Mouse (Mus musculus): ENCODE results near the gene Gm20388.
"Not testable (repeated sequence)": the region's sequence is repeated elsewhere in the genome, so short reads cannot be mapped to it uniquely, and the experiment has no call there.

Gene Gm20388

DNA sequence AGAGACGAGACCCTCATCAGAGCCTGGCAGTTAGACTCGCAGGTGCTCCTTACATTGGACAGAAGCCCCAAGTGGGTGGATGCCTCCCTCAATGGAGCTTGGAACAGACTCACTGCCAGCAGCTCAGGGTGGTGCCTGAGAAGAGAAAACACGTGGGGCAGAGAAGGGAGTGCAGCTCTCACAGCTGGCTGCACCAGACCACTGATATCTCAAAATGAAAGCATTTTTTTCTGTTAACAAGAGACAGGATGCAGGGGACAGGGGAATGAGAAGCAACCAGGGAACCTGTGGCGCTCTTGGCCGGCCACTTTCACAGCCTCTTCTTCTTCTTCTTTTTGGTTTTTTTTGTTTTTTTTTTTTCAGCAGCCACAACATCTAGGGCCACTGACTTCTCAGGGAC lies 3563.9 kb downstream of the Gm20388 start:
- in situ Hi-C loops (cut with MboI) = not testable (repeated sequence)

DNA sequence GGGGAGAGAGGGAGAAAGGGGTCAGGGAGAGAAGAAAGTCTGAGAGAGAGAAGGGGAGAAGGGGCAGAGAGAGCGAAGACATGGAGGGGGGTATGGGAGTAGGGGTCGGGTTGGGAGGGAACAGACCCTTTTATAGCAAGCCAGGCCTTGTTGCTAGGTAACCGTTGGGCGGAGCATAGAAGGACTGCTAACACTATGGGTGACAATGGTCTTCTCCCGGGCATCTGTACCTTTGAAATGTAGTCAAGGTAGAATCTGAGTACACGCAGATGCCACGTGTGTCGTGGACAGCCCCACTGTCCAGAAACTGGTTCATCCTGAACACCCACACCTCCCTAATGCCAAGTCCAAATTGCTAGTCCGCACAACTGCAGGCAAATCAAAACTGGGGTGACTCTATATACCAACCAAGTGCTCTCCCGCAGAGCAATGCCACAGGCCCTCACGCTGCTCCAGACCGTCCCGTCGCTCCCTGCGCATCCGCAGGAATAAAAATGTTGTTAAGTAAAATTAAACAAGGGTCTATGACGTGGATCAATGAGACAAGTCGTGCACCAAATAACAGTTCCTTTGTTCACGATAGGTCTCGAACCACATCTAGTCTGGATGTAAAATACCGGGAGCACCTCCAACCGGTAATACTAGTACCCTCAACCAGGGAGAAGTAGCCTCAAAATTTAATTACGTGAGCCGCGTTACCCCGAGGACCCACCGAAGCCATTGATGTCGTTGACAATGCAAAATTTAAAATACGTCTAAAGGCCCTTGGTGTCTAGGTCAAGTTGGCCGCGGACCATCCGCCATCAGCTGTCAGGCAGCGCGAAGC lies 3566.5 kb downstream of the Gm20388 start:
- in situ Hi-C loops (cut with MboI) = no loop called here

DNA sequence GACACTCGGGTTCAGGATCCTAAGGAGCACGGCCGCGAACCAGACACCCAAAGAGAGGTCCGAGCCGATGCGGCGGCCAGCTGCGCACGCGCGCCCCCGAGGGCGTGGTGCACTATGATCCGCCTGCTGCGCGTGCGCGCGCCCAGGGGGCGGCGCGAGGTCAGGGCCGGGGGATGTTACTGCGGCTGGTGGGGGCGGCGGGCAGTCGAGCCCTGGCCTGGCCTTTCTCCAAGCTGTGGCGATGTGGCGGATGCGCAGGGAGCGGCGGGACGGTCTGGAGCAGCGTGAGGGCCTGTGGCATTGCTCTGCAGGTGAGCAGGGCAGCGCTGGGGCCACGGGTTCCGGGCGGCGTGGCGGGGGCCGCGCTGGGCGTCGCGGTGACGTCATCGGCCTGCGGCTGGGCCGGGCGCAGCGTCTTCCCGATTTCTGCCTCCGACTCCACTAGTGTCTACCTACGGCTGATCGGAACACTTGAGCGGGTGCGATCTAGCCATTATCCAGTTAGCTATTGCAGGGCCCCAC lies 3567.2 kb downstream of the Gm20388 start, which contains the start of gene Afg3l1:
Afg3l1 (plus strand) TSS at position 167 of the 522 bp plus-strand sequence.
- in situ Hi-C loops (cut with MboI) = no loop called here

DNA sequence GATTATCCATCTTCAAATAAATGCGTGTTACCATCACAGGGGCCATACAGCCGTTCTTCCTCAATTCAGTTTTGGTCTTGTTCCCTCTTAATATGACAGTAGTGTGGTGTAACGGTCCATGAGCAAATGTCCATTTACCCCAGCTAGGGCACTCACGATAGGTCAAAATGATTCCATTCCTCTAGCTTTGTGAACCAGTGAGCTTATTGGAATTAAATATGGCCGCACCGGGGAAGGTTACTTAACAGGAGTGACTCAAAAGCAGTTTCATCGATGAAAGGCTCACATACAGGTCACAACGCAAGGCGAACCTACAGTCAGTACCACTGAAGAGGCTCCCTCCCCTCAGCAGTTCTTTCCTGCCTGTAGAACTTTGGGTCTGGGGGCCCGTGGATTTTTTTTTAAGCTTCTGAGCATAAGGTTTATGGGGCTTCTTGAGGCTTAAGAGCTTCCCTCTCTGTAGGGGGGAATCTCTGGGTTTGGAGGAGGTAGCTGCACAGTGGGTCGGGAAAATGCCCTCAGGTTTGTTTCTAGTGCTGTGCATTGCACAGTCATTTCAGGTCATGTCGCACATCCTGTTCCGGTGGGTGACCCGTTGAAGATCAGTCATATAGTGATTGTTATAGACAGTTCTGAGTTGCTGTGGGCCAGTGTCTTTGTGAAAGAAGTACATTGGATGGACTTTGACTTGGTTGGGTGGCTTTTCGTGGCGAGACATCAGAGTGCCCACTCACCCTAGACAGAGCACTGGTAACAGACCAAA lies 3568.0 kb downstream of the Gm20388 start:
- in situ Hi-C loops (cut with MboI) = no loop called here

DNA sequence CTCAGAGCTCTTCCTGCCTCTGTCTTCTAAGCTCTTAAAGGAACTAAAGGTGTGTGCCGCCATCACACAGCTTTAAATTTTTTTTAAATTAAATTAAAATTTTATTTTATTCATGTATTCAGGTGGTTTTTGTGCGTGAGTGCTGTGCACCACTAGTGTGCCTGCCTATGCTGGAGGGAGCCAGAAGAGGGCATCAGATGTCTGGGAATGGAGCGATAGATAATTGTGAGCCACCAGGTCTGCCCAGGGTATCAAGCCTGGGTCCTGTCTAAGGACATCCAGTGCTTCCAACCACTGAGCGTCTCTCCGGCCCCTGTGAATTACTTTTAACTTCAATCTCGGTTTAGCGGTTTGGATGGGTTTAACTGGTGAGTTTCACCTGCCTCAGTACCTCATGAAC lies 3572.0 kb downstream of the Gm20388 start:
- in situ Hi-C loops (cut with MboI) = no loop called here

DNA sequence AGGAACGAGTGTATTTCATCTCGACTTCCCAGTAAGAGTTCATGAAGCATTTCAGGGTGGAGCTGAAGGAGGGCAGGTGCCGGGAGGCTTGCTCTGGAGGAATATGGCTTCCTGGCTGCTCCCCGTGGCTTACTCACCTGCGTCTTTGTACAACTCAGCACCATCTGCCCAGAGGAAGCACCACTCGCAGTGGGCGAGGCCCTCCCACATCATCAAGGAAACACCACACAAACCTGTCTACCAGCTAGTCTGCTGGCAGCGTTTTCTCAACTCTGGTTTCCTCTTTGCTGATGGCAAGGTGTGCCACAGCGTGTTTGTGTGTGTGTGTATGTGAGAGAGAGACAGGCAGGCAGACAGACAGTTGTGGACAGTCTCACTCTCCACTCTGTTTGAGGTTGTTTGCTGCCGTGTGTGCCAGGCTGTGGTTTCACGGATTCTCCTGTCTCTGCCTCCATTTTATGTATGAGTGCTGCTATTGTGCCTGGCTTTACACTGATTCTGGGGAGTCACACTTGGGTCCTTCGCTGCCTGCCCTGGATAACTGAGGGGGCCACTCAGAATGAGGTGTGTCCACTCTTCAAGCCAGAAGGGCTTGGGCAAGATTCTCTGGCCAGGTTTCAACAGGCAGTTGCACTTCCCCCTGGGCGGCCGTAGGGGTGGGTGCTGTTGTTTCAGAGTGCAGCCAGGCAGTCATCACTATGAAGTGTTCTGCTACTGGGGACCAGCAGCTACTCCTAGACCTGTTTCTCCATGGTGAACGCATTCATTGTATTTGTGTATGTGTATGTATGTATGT lies 3580.8 kb downstream of the Gm20388 start:
- in situ Hi-C loops (cut with MboI) = no loop called here

DNA sequence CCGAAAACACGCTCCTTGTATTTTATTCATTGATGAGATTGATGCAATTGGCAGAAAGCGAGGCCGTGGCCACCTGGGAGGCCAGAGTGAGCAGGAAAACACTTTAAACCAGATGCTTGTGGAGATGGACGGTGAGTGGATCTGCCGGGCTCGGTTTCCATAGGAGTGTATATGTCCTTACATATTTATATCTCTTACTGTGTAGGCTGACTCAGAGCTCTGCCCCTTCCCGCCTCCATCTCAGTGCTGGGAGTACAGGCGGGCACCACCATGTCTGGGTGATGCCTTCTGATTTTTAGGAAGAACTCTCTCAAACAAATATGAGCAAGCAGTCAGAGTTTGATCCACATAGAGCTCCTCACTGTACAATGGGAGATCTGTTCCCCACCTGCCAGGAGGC lies 3582.3 kb downstream of the Gm20388 start:
- in situ Hi-C loops (cut with MboI) = no loop called here

DNA sequence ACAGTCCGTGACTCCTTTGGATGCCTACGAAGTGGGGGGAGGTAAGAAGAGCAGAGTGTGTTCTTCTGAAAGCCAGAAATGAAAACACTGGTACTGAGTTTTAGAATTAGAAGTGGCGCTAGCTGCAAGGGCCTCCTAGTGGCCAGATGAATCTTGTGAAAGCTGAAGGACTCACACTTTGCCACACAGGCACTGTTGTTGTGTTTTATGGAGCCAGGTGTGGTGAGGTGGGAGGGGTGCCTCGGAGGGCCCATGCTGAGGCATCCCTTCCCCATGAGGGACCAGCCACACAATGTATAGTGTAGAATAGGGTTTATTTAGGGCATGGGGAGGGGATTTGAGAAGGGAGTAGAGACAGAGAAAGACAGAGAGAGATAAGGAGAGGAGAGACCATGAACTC lies 3587.1 kb downstream of the Gm20388 start:
- in situ Hi-C loops (cut with MboI) = no loop called here

DNA sequence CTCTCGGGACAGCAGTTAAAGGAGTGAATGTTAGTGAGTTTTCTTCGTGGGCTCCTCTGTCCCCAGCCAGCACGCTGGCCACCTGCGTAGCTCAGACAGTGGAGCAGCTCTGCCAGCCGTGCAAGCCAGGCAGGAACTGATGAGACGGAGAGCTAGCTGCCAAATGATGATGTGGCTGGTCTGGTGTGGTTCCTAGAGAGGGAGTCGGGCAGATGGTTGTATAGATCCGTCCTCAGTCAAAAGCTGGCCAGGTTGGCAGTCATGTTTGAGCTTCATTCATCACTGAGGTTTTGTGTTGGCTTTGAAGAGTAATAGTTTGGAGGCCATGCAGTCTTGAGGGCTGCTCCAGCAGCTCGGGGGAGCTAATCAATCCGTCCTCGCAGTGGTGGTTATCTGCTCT lies 3588.3 kb downstream of the Gm20388 start:
- in situ Hi-C loops (cut with MboI) = no loop called here

DNA sequence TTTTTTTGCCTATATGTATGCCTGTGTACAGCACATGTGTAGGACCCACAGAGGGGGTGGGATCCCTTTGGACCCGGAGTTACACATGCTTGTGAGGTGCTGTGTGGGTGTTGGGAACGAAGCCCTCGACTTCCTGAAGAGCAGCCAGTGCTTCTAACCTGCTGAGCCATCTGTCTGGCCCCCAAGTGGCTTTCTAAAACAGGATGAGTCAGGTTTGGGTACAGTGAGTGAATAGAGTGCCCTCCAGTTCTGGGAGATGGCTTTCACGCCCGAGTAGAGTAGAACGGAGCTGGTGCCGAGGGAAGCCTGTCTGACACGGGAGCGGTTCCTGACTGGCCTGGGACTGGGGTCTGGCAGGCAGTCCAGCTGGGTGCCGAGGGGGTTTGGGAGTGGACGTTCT lies 3588.9 kb downstream of the Gm20388 start:
- in situ Hi-C loops (cut with MboI) = no loop called here

DNA sequence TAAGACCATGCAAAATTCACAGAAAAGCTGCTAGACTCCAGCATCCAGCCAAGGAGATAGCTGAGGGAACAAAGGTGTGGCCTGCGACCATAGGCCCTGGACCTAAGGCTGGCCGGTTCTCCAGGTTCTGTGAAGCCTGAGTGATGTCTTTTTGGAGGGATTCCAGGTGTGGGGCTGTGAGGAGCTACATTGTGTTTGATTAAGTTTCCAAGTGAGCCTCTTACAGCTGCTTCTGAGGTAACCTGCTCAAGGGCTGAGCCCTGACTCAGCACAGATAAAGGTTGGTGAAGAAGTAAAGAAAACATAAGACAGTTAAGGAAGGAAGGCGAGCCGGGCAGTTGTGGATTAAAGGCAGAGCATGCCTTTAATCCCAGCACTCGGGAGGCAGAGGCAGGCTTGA lies 3591.6 kb downstream of the Gm20388 start:
- in situ Hi-C loops (cut with MboI) = no loop called here

DNA sequence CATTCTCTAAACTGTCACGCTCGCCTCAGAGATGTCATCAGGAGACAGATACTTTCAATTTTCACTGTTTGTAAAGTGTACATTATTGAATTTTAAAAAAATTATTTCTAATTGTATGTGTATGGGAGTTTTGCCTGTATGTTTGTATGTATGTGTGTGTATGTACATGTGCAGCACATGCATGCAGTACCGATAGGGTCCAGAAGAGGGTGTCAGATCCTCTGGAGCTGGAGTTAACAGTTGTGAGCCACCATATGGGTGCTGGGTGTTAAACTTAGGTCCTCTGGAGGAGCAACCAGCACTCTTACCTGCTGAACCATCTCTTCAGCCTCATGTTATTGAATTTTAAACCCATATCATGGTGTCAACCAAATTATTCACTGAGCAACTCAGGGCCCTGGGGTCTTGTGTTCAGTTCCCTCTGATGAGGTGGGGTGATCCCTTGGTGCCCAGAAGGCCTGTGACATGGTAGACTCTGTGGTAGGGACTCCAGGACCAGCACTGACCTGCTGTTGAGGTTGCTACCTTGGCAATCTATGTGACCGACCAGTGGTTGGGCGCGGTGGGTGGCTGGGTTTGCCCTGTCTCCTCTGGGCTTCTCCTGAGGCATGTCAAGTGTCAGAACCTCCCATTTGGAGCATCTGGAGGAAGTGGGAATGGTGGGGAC lies 3593.3 kb downstream of the Gm20388 start:
- in situ Hi-C loops (cut with MboI) = no loop called here

DNA sequence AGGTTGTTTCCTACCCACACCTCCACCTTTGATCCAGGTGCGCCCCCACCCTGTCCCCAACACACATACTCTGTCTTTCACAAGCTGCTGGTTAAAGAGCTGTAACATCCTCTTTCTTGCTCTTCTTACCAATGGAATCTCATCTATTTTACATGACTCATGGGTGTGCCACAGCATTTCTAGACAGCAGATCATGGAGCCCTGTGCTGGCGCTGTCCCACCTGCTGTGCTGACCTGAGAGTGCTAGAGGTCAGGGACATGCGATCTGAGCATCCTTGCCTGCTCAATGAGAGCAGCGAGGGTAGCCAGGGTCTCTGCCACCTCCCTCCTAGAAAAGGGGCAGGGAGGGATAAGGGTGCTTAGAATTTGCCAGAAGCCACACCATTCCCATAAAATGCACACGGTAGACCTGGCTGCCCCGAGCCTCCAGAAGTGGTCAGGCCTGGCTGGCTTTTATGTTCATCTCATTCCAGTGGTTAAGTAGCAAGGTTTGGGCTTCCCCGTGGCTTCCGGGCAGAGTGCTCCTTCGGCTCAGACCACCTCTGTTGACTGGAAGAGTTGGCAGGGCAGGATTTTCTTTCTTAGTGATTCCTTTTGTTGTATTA lies 3594.1 kb downstream of the Gm20388 start:
- in situ Hi-C loops (cut with MboI) = no loop called here

DNA sequence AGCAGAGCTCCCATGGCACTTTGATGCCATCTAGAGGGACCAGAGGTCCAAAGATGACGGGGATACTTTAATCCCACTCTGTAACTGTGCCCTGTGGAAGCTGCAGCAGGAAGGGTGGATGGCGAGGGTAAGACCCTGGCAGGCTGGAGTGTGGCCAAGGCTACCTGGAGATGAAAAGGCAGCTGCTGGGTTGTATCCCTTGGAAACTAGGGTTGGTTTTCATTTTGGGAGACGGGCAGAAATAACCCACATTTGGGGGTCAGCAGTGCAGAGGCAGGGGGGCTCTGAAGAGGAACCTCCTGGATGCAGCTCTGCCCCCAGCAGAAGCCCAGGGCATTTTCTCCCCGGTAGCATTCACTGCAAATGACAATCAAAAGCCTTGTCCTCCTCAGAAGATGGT lies 3594.6 kb downstream of the Gm20388 start:
- in situ Hi-C loops (cut with MboI) = no loop called here

DNA sequence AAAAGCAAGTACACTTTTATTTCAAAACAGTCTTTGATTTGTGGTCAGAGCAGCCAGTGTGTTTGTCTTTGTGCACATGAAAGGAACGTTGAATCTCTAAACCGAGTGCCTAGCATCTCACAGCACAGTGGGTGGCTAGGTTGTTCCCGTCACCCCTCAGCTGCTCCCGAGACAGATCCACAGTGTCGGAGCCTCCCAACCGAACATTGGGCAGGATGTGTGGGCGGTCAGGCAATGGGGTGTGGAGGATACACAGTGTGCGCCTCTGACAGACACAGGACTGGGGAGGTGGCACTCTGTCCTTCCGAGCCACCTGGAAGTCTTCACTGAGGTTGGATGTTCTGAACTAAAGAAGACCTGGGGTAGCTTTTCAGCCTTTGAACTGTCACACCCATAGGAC lies 3595.1 kb downstream of the Gm20388 start:
- in situ Hi-C loops (cut with MboI) = no loop called here

DNA sequence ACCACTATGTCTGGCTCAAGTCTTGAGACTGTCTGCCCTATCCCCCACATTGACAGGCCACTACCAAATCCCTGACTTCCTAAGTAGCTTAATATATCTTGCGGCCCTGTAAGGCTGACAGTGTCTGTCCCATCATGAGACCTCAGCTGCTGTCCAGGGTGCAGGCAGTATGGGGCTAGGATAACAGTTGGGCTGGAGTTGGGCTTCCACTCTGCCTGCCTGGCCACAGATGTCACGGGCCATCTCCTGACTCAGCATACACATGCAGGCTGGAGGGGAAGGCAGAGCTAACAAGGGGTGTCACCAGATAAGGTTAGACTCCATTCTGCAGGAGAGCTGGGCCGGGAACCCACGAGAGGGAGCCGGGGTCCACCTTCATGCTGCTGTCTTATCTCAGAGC lies 3596.5 kb downstream of the Gm20388 start:
- in situ Hi-C loops (cut with MboI) = no loop called here

DNA sequence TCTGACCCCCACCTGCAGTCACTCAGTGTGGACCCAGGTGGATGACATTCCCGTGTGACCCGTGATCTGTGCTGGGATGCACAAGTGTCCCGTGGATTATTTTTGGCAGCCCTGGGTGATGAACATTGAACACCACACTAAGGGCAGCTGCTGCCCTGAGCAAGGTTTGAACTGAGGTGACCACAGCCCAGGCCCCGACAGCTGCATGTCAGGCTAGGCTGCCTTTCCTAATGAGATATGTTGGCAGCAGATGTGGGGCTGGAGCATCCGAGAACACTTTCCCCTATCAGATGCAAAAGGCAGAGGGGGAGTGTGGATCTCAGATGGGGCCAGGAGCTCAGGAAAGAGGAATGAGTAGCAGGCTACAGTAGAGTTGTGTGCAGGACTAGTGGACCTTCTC lies 3600.2 kb downstream of the Gm20388 start:
- in situ Hi-C loops (cut with MboI) = no loop called here

DNA sequence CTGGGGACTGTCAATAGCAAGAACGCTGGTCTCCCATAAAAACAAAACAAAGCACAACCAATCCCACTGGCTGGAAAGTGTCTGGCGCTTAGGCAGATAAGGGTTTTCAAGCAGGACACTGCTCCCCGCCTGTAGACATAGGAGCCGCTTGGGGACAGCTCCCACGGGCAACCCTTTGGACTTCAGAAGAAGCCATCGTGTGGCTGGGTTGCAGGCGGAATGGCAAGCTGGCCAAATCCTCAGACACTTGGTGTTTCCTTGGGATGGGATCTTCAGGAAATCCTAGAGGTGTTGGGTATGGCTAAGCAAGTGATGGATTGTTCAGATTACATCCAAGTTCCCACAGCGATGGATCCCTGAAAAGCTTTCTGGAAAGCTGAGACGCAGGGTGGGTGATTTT lies 3603.5 kb downstream of the Gm20388 start:
- in situ Hi-C loops (cut with MboI) = no loop called here

DNA sequence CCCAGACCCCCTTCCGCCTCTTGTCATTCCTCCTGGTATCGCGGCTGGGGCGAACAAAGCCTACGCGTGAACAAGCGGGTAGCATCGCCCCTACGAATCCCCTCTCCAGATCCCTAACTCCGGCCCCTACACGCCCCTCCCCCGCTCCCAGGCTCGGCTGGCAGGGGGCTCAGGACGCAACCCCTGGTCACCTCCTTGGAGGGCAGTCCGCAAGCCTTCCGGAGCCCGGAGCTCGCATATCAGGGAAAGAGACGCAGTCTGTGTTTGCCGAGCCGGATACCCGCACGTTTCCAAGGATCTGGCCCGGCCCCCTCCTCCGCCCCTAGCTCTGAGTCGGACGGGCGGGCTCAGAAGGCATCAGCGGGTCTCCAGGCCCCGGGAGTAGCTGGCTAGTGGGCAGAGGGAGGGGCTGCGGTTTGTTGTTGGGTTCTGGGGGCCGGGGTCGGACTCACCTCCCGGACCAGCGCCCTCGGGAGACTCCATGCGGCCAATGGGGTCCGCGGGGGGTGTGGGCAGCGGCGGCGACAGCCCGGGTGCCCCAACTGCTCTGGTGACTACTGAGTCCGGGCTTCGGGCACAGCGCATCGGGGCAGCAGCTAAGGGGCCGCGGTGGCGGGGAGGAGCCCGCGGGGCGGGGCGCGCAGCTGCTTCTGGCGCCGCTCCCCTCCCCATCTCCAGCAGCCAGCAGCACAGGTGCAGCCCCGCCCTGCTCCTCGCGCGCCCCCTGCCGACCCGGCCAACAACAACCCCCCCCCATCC lies 3604.3 kb downstream of the Gm20388 start, which contains the start of gene Dbndd1:
Dbndd1 (minus strand) TSS at position 683 of the 759 bp plus-strand sequence.
- in situ Hi-C loops (cut with MboI) = no loop called here

DNA sequence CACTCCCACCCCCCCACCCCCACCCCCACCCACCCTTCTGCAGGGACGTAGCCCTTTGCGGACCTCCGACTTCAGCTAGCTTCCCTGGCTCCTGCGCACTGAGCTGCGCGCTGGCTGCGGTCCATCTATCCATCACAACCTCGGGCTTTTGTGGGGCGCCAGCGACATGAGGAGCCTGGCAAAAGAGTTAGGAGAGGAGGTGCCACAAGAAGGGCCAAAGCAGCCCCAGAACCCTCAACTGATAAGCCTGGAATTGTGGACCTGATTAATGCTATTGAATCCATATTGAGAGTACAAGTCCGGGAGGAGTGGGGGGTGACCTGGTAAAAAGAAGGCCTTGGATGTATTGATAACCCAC lies 3604.9 kb downstream of the Gm20388 start:
- in situ Hi-C loops (cut with MboI) = no loop called here
